Mouse (Mus musculus) mouse embryonic stem cell (cell line): ENCODE data around the gene Fam160b1.

Experiments
- in situ Hi-C, 2 experiments: fragments of 300-500 bp; cut with MboI; formaldehyde crosslinking; loops; 1 replicate in 1 of 2; 3 replicates in 1 of 2; pipeline ENCODE4 v1.14.3; 2019 to 2020; ENCODE audit warnings: low sequenced_read_pairs in 2 of 2, low pct_unique_long_range_greater_than_20kb in 1 of 2, mixed read lengths in 1 of 2; ENCODE audit not compliant: unreplicated experiment in 1 of 2

The Fam160b1 gene

DNA sequence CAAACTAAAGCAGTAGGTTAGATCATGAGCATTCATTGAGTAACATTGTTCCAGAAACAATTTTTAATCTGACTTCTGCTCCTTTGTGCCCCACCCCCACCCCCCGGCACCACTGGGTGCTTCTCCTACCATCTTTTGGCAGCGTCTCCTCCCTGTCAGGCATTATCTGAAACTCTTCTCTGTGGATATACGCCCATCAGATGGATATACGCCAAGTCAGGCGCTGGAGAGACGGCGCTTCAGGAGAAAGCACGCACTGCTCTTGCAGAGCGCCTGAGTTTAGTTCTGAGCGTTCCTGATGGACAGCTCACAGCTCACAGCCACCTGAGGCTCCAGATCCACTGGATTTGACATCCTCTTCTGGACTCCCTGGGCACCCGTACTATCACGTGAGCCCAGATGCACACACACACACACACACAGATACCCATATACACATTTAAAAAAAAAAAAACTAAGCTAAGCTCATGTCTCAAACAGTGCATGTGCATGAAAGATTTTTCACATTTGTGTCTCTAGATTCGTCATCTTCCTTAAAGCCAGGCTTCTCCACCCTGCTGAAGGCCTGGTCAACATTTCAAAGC is 21.1 kb upstream of the Fam160b1 start:
- in situ Hi-C loops = no loop called here

DNA sequence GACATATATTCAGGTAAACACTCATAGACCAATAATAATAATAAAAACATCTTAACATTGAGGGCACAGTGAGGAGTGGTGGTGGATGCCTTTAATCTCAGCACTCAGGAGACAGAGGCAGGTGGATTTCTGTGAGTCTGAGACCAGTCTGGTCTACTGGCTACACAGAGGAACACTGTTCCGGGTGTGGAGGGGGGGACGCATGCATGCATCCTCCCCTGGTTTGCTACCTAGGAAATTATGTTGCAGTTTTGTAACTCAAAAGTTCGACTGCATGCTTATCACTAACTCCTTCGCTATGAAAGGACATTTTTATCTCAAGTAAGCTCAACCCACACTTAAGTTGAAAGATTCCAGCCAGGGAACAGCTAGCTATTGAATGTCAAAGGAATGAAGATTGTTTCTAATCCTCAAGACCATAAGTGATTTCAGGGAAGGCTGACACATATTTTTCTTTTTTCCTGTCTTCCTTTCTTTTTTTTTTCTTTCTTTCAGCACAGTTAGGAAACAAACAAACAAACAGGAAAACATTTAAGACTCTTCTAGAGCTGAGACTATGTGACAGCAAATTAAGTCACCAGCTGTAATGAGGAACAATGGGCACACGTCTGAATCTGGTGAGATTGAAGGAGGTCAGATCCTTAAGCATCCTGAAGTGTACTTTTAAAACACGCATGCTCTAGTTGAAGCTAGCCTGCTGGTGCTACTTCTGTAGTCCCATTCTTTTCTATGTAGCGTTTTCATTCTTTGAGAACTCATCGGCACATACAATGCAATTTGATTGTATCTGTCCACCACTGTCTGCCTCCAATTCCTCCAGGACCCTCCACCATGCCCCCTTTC is 19.4 kb upstream of the Fam160b1 start:
- in situ Hi-C loops = no loop called here

DNA sequence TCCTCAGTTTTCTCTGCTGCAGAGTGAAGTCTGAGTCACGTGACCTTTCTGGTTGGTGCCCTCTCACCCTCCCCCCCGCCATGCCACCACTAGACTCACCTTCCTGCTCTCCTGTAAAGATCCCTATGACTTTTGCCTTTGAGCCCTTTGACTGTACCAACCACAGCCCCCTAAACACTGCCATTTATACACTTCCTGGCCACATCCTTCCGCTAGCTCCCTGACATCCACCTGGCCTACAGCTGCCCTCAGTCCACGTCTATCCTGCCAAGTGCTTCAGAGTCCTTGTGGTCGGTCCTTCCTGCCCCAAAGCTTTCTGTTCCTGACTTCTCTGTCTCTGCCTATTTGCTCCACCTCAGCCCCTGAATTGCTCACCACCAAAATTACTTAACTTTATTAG is 16.6 kb upstream of the Fam160b1 start:
- in situ Hi-C loops = no loop called here

DNA sequence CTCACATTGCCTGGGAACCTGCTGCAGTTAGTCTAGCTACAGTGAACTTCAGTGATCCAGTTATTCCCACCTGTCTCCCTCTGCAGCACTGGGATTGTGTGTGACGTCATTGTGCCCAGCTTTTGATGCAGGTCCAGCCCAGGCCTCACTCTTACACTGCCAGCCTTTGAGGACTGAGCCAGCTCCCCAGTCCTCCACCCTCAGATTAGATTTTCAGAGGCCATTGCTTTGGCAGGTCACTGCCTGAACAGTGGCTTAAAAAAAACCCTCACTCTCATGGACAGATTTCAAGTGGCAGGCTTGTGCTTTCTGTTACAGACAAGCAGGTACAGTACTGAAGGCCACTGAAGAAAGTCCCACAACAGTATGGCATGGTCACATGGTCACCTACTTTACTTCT is 15.8 kb upstream of the Fam160b1 start:
- in situ Hi-C loops = no loop called here

DNA sequence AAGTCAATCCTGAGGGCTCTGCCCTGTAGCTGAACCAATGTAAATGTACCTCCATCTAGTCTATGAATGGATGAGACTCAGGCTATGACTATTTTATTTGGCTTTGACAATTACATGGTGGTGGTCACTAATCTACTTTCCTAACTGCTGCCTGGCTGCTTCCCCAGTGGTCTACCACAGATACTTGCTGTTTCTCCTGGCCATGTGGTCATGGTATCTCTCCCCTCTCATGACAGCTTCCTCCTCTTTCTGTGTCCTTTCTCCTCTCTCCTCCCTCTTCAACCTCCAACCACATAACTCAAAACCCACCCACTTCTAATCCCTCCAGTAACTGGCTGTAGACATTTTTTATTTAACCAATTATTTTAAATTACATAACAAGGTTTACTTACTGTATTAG is 11.4 kb upstream of the Fam160b1 start:
- in situ Hi-C loops = no loop called here

DNA sequence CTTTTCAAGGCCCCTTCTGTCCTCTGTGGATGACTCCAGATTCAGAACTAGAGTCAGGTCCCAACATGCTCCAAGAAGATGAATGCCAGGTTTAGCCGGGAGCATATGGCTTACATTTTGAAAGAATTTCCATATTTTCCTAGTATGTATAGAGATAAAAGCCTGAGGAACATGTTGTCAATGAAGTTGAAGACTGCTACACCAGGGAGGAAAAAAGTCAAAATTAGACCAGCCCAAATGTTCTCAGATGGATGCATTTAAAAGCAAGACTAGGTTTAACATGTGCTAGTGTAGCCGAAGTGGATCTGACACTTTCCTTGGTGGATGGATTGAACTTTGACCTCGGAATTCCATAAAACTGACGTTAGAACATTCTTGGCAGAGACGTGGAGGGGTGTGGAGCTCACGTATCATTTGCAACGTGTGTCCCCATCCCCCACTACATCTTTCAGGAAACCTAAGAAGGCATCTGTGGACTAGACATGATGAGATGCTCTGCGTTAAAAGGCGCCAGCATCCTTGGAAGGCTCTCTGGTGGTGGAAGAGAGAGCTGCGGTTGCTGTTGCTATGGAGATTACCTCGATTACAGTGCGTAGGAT is 8.0 kb upstream of the Fam160b1 start:
- in situ Hi-C loops = no loop called here

DNA sequence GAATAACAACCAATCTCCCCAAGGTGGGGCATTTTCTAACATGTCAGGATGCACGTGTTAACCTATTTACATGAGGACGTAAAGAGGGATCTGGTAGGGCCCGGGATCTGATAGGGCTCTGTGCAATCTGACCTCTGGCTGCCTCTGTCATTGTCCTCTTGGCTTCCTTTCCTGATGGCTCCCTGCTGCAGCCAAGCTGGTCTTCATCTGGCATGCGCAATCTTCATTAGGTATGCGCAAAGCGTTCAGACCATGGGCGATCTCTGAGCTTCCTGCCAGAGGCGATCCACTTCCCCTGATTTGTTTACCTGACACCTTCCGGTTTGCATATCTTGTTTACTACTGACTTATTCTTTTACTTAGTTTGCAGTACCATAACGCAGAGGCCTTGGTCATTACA is 7.3 kb upstream of the Fam160b1 start:
- in situ Hi-C loops = no loop called here

DNA sequence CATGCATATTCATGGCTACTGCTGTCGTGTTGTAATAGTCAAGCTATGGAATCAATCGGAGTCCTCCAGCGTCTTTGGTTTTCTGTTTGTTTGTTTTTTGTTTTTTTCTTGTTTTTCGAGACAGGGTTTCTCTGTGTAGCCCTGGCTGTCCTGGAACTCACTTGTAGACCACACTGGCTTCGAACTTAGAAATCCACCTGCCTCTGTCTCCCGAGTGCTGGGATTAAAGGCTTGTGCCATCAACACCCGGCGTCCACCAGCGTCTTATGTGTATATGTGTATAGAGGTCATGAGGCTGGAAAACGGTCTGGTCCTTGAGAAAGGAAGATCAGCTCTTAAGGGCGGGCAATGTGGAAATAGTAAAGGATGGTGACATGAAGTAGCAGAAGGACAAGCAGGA is 6.4 kb upstream of the Fam160b1 start:
- in situ Hi-C loops = no loop called here

DNA sequence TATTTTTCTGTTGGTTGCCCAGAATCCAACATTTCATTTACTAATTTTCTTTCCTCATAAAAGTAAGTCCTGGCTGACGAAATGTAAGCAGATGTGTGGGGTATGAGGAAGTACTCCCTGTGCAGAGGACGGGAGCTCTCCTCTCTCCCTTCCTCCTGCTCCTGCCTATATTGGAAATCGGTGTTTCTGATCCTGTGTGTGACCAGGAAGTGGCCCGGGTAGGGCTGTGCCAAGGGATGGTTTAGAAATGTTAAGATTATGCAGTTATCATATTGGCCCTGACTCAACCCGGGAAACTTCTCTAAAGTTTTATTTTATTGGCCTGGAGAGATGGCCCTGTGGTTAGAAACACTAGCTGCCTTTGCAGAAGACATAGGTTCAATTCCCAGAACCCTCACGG is 5.8 kb upstream of the Fam160b1 start:
- in situ Hi-C loops = no loop called here

DNA sequence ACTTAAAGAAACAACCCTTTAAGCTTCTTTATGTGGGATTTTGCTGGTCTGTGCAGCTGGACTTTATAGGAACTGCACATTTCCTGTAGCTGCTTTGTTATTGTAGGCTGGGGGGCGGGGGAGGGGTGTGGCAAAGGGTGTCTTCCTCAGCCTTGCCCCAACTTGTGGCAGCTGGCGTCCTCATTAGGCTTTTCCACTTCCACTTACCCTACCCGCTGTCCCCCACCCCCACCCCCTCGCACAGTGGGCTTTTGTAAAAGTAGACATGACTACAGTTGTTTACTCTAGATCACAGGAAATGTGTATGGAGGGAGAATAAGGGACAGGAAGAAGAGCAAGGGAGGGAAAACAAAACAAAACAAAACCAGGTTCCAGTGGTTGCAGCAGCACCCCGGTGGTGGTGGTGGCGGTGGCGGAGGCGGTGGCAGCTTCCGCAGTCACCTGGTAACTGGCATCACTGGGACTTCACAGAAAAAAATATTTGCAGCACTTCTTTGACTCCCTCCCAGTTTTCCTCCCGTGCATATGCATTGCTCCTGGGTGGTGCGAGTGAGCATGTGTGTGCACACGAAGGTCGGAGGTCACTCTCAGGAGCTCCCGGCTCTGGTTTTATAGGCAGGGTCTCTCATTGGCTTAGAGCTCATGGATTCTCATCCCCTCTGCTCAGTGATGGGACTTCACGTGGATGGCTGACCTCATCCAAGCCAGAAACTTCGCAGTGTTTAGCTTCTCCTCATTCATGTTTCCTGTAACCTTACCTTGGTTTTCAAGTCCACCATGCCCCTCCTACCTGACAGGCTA is 4.8 kb upstream of the Fam160b1 start:
- in situ Hi-C loops = no loop called here

DNA sequence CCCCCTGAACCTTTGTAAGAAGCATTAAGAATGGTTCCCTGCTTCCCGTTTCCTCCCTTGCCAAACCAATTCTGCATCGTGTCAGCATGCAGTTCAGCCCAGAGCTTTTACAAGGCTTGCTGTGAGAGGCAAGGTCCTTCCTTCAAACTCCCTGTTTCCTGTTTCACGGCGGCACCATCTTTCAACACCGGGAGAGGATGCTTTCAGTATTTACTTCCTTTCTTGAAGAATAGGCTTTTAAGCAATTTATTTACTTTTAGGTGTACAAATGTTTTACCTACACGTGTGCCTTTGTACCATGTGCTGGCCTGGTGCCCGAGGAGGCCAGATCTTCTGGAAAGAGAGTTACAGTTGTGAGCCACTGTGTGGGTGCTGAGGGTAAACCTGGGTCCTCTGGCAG is 4.2 kb upstream of the Fam160b1 start:
- in situ Hi-C loops = no loop called here

DNA sequence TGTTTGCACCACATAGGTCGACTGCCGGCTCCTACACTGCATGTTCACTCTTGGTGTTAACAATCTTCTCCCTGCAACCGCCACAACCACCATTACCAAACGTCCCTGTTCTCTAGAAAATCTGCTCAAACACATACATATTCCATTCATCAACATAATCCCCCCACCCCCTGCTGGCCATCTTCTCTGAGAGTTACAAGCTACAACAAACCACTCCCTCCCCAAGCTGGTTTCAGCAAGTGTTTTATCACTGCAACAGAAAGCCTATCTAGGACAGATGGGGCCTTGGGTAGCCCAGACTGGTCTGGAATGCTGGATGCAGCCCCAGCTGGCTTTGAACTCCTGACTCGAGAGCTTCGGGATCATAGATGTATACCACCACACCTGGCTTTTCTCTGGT is 3.2 kb upstream of the Fam160b1 start:
- in situ Hi-C loops = no loop called here

DNA sequence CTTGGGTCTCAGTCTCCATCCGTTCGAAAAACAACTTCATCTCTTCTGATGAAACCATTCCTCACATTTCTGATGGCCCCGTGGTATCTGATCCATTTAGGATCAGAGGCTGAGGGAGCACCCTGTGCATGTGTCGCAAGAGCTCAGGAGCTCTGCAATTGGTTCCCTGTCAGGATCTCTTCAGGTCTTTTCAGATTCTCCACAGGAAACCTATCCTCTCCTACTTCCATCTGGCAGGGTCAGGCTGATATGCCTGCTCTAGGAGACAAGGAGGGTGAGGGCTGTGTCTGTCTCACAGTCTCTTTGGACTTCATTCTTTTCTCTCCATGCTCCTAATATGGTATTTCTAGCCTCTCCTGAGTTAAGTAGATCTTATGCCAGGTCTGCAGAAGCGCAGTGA is 2.7 kb upstream of the Fam160b1 start:
- in situ Hi-C loops = no loop called here

DNA sequence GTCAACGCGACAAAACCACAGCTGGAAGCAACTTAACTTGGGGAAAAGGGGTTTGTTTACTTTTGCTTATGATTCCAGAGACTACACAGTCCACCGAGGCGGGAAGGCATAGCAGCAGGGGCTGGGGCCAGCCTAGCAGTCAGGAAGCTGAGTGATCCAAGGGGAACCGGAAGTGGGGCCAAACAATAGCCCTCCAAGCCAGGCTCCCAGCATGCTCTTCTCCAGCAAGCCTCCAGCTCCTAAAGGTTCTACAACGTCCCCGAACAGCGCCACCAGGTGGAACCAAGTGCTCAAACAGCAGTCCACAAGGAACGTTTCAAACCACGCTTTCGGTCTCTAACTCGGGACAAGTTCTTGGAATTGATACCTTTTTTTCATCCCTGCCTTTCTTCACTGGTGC is 2.2 kb upstream of the Fam160b1 start:
- in situ Hi-C loops = no loop called here

DNA sequence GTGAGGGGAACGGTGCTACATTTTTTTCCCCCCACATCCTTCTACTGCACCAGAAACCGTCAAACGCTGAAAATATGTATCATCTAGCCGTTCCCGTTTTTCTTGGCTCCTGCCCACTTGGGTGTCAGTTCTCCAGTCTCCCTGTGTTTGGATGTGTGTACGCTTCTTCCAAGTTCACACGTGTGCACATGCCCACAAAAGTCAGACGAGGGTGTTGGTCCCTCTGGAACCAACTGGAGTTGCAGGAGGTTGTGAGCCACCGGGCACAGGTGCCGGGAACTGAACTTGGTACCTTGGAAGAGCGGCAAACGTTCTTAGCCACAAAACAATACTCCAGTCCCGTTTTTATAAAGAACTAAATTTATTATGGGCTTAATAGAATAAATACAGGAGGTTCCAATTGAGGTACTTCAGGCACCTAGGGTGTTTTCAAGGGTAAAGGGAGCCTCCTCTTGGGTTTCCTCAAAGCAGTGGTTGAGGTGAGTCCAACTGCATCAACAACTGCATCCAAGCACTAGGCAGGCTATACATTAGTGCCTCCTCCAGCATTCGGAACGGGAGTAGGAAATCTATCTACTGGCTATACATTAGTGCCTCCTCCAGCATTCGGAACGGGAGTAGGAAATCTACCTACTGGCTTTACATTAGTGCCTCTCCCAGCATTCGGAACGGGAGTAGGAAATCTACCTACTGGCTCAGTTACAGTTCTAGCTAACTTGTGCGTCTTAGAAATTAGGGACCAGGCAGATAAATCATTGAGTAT is 1.5 kb upstream of the Fam160b1 start:
- in situ Hi-C loops = no loop called here

DNA sequence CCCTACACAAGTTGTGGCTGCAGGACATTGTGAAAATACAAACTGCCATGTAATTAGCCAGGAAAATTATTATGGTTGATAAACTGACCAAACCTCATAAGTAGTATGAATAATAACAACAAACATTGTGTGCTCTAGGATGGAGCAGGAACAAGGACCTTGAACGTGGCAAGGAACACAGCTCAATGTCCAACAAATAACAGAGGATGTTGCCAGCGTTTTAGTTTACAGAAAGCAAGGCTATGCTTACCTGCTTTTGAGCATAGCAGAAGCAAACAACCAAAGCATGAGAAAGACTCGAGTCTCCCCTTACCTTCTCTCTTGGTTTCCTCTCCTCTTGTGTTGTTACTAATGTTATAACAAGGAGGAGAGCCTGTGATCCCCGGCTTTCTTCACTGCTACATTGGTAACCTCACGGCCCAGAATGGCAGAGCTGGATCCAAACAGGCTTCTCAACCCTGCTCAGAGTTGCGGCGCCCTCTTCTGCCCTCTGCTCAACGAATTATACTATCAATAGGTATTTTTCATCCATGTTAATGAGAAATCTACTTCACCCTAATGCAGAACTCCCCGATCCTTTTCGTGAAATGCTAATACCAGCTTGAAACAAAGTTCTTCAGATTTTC is 666 bp upstream of the Fam160b1 start:
- in situ Hi-C loops = no loop called here

DNA sequence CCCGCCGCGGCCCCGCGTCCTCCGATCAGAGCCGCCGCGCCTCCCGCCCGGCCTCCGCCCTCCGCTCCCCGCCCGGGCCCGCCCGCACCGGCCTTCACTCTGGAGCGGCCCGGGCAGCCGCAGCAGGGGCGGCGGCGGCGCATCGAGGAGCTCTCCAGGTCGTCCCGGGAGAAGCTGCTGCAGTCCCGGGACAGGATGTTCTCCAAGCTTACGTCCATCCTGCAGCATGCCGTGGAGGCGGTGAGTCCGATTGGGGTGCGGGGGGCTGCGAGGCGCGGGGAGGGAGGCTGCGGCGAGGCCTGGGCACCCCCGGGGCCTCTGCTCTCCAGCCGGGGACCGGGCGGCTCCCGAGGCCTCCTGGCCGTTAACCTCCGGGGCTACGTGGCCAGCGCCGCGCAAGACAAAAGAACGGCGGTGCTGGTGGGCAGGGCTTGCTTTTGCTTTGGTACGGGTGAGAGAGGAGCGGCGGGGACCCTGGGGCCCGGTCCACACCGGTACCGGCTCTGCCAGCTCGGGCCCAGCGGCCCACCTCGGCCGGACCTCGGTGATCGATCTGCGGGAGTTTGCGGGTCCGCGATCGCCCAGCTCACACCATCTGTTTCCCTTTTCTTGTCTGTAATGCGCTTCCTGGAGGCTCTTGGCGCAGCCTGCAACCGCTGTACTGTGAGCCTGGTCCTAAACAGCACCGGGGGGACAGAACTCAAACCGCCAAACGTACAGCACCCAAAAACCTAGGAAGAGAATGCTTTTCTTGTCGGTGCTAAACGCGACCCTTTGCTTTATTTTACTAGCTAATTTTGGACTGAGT is 855 bp downstream of the Fam160b1 start:
- in situ Hi-C loops = no loop called here
